Mouse (Mus musculus) limb, embryonic 10.5 days (tissue): Measurements from ENCODE around the gene Efna1. TPM values are rescaled to one million over a fixed set of nuclear protein-coding genes. Genes with fewer than 3 reads are reported as not detected.
A peak's percentile ranks its signal among the peaks of the same experiment; 100 is the strongest.

ENCODE experiments used
- DNase-seq: peaks from one replicate; pipeline ENCODE4 v3.0.0-alpha.2; 2017; ENCODE audit warnings: low spot score
- H3K27ac ChIP-seq: fragments of 300-500 bp; sonication (generic); 2 replicates; pipeline ENCODE4 v1.5.1; 2016; ENCODE audit warnings: mild to moderate bottlenecking
- H3K27me3 ChIP-seq: fragments of 300-500 bp; sonication (generic); 2 replicates; pipeline ENCODE4 v1.6.1; 2016; ENCODE audit warnings: low read depth, mild to moderate bottlenecking; ENCODE audit not compliant: poor library complexity, severe bottlenecking
- H3K36me3 ChIP-seq: fragments of 300-500 bp; sonication (generic); 2 replicates; pipeline ENCODE4 v1.6.1; 2016; ENCODE audit warnings: mild to moderate bottlenecking, moderate library complexity
- H3K4me1 ChIP-seq: fragments of 300-500 bp; sonication (generic); 2 replicates; pipeline ENCODE4 v1.6.1; 2016
- H3K4me3 ChIP-seq: fragments of 300-500 bp; sonication (generic); 2 replicates; pipeline ENCODE4 v1.5.1; 2016; ENCODE audit warnings: mild to moderate bottlenecking, moderate library complexity
- H3K9me3 ChIP-seq: fragments of 300-500 bp; sonication (generic); replicated peaks from 2 replicates; pipeline ENCODE4 v1.6.1; 2016; ENCODE audit warnings: mild to moderate bottlenecking
- WGBS: fragments of 180-500 bp; shearing (Covaris S2); methylation state at CpG from one replicate; pipeline ENCODE4 v1.1.7; 2016; 5-methylcytosine and 5-hydroxymethylcytosine counted together
- polyA plus RNA-seq: library from polyadenylated mRNA; unstranded; fragments of >200 nt; fragmentation: Nextera tagmentation; extraction: Ambion mirVana; gene quantifications from 2 replicates; pipeline ENCODE4 v1.2.1, GENCODE M21; 2016

The Efna1 gene
- polyA plus RNA-seq, 1 experiment from 2014 or later = 36.8 TPM

- H3K27me3 ChIP-seq = peaks cover 50% of the 10 kb centered on the region
- peaks cover 65% of the 10 kb centered on the region for H3K4me1 ChIP-seq
- no peaks in the 10 kb centered on the region for H3K36me3 ChIP-seq
- H3K9me3 ChIP-seq = no peaks in the 10 kb centered on the region
- WGBS = 23% methylated on average over 4 of the region's 4 CpGs
- peak overlapping the region; percentile 50 for H3K27ac ChIP-seq
- 0 out of 2 replicates have a peak overlapping the region, but pooled peaks have one; percentile 56 for H3K4me3 ChIP-seq
- no peak for DNase-seq
These were observed 1.3 kb upstream of the Efna1 start for GRCm38 (mm10) chr3:89282291-89282643.

GRCm38 (mm10) chr3:89281579-89282290, 793 bp upstream of the Efna1 start:
- Histone ChIP-seq H3K4me1 (peaks cover 65% of the 10 kb centered on the region), H3K27ac (peak overlapping the region; percentile 81), H3K27me3 (peaks cover 54% of the 10 kb centered on the region), H3K36me3 (no peaks in the 10 kb centered on the region), H3K4me3 (peak overlapping the region; percentile 56), H3K9me3 (no peaks in the 10 kb centered on the region)
- WGBS = 10% methylated on average over 20 of the region's 20 CpGs
- peak; percentile 89 for DNase-seq

- under 1% methylated on average over 29 of the region's 29 CpGs for whole genome bisulfite sequencing
- no peak for DNase-seq
- no peaks in the 10 kb centered on the region for H3K9me3 ChIP-seq
- peaks cover 61% of the 10 kb centered on the region for H3K4me1 ChIP-seq
- H3K27me3 ChIP-seq = peaks cover 55% of the 10 kb centered on the region
- peak overlapping the region; percentile 81 for H3K27ac ChIP-seq
- peak overlapping the region; percentile 56 for H3K4me3 ChIP-seq
- H3K36me3 ChIP-seq = peaks cover 4% of the 10 kb centered on the region
These were observed 814 bp downstream of the Efna1 start for GRCm38 (mm10) chr3:89280050-89280605.

GRCm38 (mm10) chr3:89279153-89279890, 1.6 kb downstream of the Efna1 start:
- peak overlapping the region; percentile 56 for H3K4me3 ChIP-seq
- no peaks in the 10 kb centered on the region for H3K9me3 ChIP-seq
- peak overlapping the region; percentile 81 for H3K27ac ChIP-seq
- DNase-seq = peak; percentile 89
- H3K27me3 ChIP-seq = peaks cover 50% of the 10 kb centered on the region
- WGBS = 1% methylated on average over 35 of the region's 35 CpGs
- peaks cover 8% of the 10 kb centered on the region for H3K36me3 ChIP-seq
- H3K4me1 ChIP-seq = peaks cover 61% of the 10 kb centered on the region

GRCm38 (mm10) chr3:89278643-89279042, 2.3 kb downstream of the Efna1 start:
- Histone ChIP-seq H3K27me3 (peaks cover 50% of the 10 kb centered on the region), H3K27ac (peak overlapping the region; percentile 81), H3K4me3 (peak overlapping the region; percentile 56), H3K36me3 (peaks cover 8% of the 10 kb centered on the region), H3K9me3 (no peaks in the 10 kb centered on the region), H3K4me1 (peaks cover 61% of the 10 kb centered on the region)
- WGBS = 4% methylated on average over 8 of the region's 8 CpGs
- DNase-seq = no peak

GRCm38 (mm10) chr3:89278107-89278506, 2.8 kb downstream of the Efna1 start:
- DNase-seq = peak; percentile 41
- 36% methylated on average over 7 of the region's 7 CpGs for whole genome bisulfite sequencing
- H3K4me3 ChIP-seq = peak overlapping the region; percentile 56
- H3K36me3 ChIP-seq = peaks cover 8% of the 10 kb centered on the region
- H3K27ac ChIP-seq = peak overlapping the region; percentile 81
- H3K9me3 ChIP-seq = no peaks in the 10 kb centered on the region
- H3K27me3 ChIP-seq = peaks cover 50% of the 10 kb centered on the region
- H3K4me1 ChIP-seq = peaks cover 61% of the 10 kb centered on the region

GRCm38 (mm10) chr3:89277281-89278021, 3.5 kb downstream of the Efna1 start:
- Histone ChIP-seq H3K27me3 (peaks cover 50% of the 10 kb centered on the region), H3K9me3 (no peaks in the 10 kb centered on the region), H3K4me3 (peak overlapping the region; percentile 56), H3K4me1 (peaks cover 60% of the 10 kb centered on the region), H3K27ac (peak overlapping the region; percentile 81), H3K36me3 (peaks cover 11% of the 10 kb centered on the region)
- DNase-seq = peak; percentile 38
- 25% methylated on average over 14 of the region's 14 CpGs for WGBS

GRCm38 (mm10) chr3:89276061-89276460, 4.9 kb downstream of the Efna1 start:
- 95% methylated on average over 13 of the region's 13 CpGs for WGBS
- no peak for DNase-seq
- Histone ChIP-seq H3K4me1 (peaks cover 53% of the 10 kb centered on the region), H3K27ac (no peak overlapping the region), H3K4me3 (no peak overlapping the region), H3K9me3 (no peaks in the 10 kb centered on the region), H3K36me3 (peaks cover 20% of the 10 kb centered on the region), H3K27me3 (peaks cover 42% of the 10 kb centered on the region)

- Histone ChIP-seq H3K9me3 (no peaks in the 10 kb centered on the region), H3K27me3 (0 out of 2 replicates have a peak, but pooled peaks cover 1% of the 10 kb centered on the region), H3K27ac (no peak overlapping the region), H3K4me3 (no peak overlapping the region), H3K36me3 (peaks cover 34% of the 10 kb centered on the region), H3K4me1 (peaks cover 49% of the 10 kb centered on the region)
- WGBS = 83% methylated on average over 6 of the region's 6 CpGs
- no peak for DNase-seq
These were observed 9.2 kb downstream of the Efna1 start for GRCm38 (mm10) chr3:89271760-89272159.

GRCm38 (mm10) chr3:89270891-89271290, 10.1 kb downstream of the Efna1 start:
- Histone ChIP-seq H3K4me3 (peak overlapping the region; percentile 54), H3K27ac (peak overlapping the region; percentile 83), H3K36me3 (peaks cover 34% of the 10 kb centered on the region), H3K4me1 (peaks cover 55% of the 10 kb centered on the region), H3K27me3 (no peaks in the 10 kb centered on the region), H3K9me3 (no peaks in the 10 kb centered on the region)
- DNase-seq = no peak
- 74% methylated on average over 6 of the region's 6 CpGs for WGBS

- 9% methylated on average over 39 of the region's 39 CpGs for WGBS
- Histone ChIP-seq H3K36me3 (peaks cover 30% of the 10 kb centered on the region), H3K27ac (peak within 1 kb of the TSS; percentile 83), H3K4me1 (peaks cover 56% of the 10 kb centered on the region), H3K4me3 (peak within 1 kb of the TSS; percentile 54), H3K9me3 (no peaks in the 10 kb centered on the region), H3K27me3 (no peaks in the 10 kb centered on the region)
- DNase-seq = peak; percentile 86
These were observed 10.7 kb downstream of the Efna1 start, which contains the start of gene Slc50a1 for GRCm38 (mm10) chr3:89270051-89270755. Slc50a1 (minus strand) TSS chr3:89270570.

GRCm38 (mm10) chr3:89268916-89269315, 12.0 kb downstream of the Efna1 start:
- Histone ChIP-seq H3K4me1 (peaks cover 56% of the 10 kb centered on the region), H3K4me3 (0 out of 2 replicates have a peak overlapping the region, but pooled peaks have one; percentile 54), H3K27me3 (no peaks in the 10 kb centered on the region), H3K36me3 (peaks cover 26% of the 10 kb centered on the region), H3K27ac (0 out of 2 replicates have a peak overlapping the region, but pooled peaks have one; percentile 5), H3K9me3 (no peaks in the 10 kb centered on the region)
- WGBS = 49% methylated on average over 8 of the region's 8 CpGs
- DNase-seq = no peak
